Mouse (Mus musculus) heart, adult 9 months (tissue): ENCODE data around the gene Nprl3.

ENCODE experiments used
- DNase-seq, 2 experiments: peaks; one replicate each; pipeline ENCODE4 v3.0.0; 2022; ENCODE audit warnings: low spot score in 2 of 2

Gene Nprl3

GRCm38 (mm10) chr11:32245614-32246013 is 21.9 kb downstream of the Nprl3 start:
- no peak for DNase-seq

GRCm38 (mm10) chr11:32244617-32245016 is 22.9 kb downstream of the Nprl3 start:
- DNase-seq, result no peak

GRCm38 (mm10) chr11:32244064-32244463 is 23.4 kb downstream of the Nprl3 start:
- peak in 1 of 2 experiments; percentile 60 for DNase-seq

- no peak for DNase-seq
These were observed 24.1 kb downstream of the Nprl3 start for GRCm38 (mm10) chr11:32243205-32243955.

GRCm38 (mm10) chr11:32242209-32242608 is 25.3 kb downstream of the Nprl3 start:
- DNase-seq, result no peak

GRCm38 (mm10) chr11:32241391-32241790 is 26.1 kb downstream of the Nprl3 start:
- no peak for DNase-seq

- DNase-seq, result peak; percentile 52 to 71
These were observed 29.2 kb downstream of the Nprl3 start for GRCm38 (mm10) chr11:32238093-32238860.

GRCm38 (mm10) chr11:32237411-32237795 is 30.1 kb downstream of the Nprl3 start:
- DNase-seq, result no peak

- DNase-seq, result peak in 1 of 2 experiments; percentile 58
These were observed 30.6 kb downstream of the Nprl3 start for GRCm38 (mm10) chr11:32236712-32237410.

GRCm38 (mm10) chr11:32236132-32236531 is 31.4 kb downstream of the Nprl3 start:
- DNase-seq, result no peak

GRCm38 (mm10) chr11:32235646-32236045 is 31.9 kb downstream of the Nprl3 start:
- peak; percentile 52 to 77 for DNase-seq

- DNase-seq, result no peak
These were observed 32.6 kb downstream of the Nprl3 start for GRCm38 (mm10) chr11:32234816-32235485.

GRCm38 (mm10) chr11:32233895-32234294 is 33.6 kb downstream of the Nprl3 start:
- no peak for DNase-seq

- no peak for DNase-seq
These were observed 34.7 kb downstream of the Nprl3 start for GRCm38 (mm10) chr11:32232848-32233247.

GRCm38 (mm10) chr11:32231125-32231524 is 36.4 kb downstream of the Nprl3 start:
- no peak for DNase-seq

GRCm38 (mm10) chr11:32230220-32230619 is 37.3 kb downstream of the Nprl3 start:
- no peak for DNase-seq

- no peak for DNase-seq
These were observed 39.1 kb downstream of the Nprl3 start for GRCm38 (mm10) chr11:32228292-32228845.

- no peak for DNase-seq
These were observed 40.0 kb downstream of the Nprl3 start for GRCm38 (mm10) chr11:32227555-32227954.

GRCm38 (mm10) chr11:32227041-32227440 is 40.5 kb downstream of the Nprl3 start:
- DNase-seq, result no peak

- DNase-seq, result peak; percentile 87 to 89
These were observed 41.2 kb downstream of the Nprl3 start, which contains the start of gene Mpg for GRCm38 (mm10) chr11:32226124-32226871. Mpg (plus strand) TSS chr11:32226505.
